Mouse (Mus musculus): ENCODE data around the gene Actg1. TPM values are rescaled to one million over a fixed set of nuclear protein-coding genes. Genes with fewer than 3 reads are reported as not detected.
A peak's percentile ranks its signal among the peaks of the same experiment; 100 is the strongest.

Gene Actg1
- polyA plus RNA-seq, 1 experiment from 2014 or later, result 545 TPM

DNA sequence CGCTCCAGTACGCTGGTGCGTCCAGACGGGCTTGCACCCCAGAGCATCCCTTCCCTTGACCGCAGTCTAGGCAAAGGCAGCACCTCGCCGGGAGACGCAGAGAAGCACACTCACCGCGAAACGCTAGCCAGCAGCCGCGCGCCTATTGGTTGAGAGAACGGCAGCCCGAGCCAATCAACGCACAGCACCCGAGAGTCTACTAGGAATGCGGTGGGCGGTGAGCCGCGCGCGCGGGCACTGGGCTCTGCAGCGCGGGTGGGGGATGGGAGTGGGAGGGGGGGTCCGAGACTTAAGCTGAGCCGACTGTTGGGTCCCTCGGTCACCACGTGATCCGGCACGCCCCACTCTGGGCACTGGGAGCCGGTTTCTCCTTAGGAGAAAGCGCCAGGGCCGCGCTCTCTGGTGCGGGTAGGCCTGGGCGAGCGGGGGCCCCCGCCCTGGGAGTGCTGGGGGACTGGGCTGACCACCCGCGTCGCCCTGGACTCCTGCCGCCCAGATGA, 37.5 kb downstream of the Actg1 start:
- H3K9ac ChIP-seq (ENCODE audit: low read depth, low read length), result peak overlapping the region; percentile 74
- peak; percentile 87 for ATAC-seq (ENCODE audit: low read depth)
- WGBS (ENCODE audit: insufficient replicate concordance), result 6% methylated on average over 45 of the region's 45 CpGs
- H3K9me3 ChIP-seq (replicated peaks; ENCODE audit: control insufficient read depth, low read length), result no peaks in the 10 kb centered on the region
- peak overlapping the region; percentile 58 for H3K4me3 ChIP-seq (ENCODE audit: low read depth, low read length)
- H3K27ac ChIP-seq (ENCODE audit: low read length), result peak overlapping the region; percentile 18; the same call in 1 of the 2 replicates
- H3K4me1 ChIP-seq (ENCODE audit: control insufficient read depth, low read depth, low read length), result peaks cover 36% of the 10 kb centered on the region
- H3K27me3 ChIP-seq (ENCODE audit: control insufficient read depth, insufficient read depth, low read depth, low read length), result peaks cover 8% of the 10 kb centered on the region
- peak overlapping the region; percentile 93 for H3K4me2 ChIP-seq (ENCODE audit: low read depth, low read length)
- no peaks in the 10 kb centered on the region for H3K36me3 ChIP-seq (ENCODE audit: control insufficient read depth, insufficient read depth)

DNA sequence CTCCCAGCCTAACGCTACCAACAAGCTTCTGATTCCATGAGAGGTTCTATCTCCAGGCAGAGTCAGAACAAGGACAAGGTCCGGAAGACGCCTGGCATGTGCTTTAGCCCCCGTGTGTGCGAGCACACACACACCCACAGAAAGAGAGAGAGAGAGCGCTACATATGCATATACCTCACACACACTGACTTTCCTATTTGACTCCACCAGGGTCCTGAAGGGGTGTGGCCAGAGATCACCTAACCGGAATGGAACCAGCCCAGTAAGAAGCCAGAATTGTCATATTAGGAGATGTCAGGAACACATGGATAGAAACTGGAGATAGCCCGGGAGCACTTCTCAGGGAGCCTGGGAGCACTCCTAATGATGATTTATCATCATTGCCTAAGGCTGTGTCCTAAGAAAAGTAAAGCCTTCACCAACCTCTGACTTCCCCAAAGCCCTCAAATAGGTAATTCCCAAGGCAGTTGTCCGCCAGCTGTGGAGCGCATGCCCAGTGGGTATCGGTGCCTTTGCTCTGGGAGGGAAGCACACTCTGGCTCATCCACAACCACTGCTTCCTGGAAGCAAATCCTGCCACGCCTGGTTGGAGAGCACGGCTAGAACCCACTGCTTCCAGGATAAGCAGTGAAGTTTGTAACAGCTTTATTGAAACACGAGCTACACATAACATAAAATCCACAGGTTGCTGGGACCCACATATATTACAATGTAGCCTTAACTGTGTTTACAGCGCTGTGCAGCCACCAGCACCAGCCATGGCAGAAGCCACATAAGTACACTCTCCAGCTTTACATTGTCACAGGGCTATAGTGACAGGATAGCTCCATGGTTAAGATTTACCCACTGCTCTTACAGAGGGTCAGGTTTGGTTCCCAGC, 39.7 kb downstream of the Actg1 start:
- H3K9ac ChIP-seq (ENCODE audit: low read depth, low read length), result no peak overlapping the region
- H3K27me3 ChIP-seq (ENCODE audit: control insufficient read depth, insufficient read depth, low read depth, low read length), result peaks cover 8% of the 10 kb centered on the region
- no peak overlapping the region for H3K4me2 ChIP-seq (ENCODE audit: low read depth, low read length)
- H3K4me3 ChIP-seq (ENCODE audit: low read depth, low read length), result no peak overlapping the region
- ATAC-seq (ENCODE audit: low read depth), result no peak
- no peaks in the 10 kb centered on the region for H3K36me3 ChIP-seq (ENCODE audit: control insufficient read depth, insufficient read depth)
- 43% methylated on average over 15 of the region's 15 CpGs for WGBS (ENCODE audit: insufficient replicate concordance)
- H3K4me1 ChIP-seq (ENCODE audit: control insufficient read depth, low read depth, low read length), result peaks cover 44% of the 10 kb centered on the region
- H3K9me3 ChIP-seq (replicated peaks; ENCODE audit: control insufficient read depth, low read length), result no peaks in the 10 kb centered on the region
- H3K27ac ChIP-seq (ENCODE audit: low read length), result no peak overlapping the region

DNA sequence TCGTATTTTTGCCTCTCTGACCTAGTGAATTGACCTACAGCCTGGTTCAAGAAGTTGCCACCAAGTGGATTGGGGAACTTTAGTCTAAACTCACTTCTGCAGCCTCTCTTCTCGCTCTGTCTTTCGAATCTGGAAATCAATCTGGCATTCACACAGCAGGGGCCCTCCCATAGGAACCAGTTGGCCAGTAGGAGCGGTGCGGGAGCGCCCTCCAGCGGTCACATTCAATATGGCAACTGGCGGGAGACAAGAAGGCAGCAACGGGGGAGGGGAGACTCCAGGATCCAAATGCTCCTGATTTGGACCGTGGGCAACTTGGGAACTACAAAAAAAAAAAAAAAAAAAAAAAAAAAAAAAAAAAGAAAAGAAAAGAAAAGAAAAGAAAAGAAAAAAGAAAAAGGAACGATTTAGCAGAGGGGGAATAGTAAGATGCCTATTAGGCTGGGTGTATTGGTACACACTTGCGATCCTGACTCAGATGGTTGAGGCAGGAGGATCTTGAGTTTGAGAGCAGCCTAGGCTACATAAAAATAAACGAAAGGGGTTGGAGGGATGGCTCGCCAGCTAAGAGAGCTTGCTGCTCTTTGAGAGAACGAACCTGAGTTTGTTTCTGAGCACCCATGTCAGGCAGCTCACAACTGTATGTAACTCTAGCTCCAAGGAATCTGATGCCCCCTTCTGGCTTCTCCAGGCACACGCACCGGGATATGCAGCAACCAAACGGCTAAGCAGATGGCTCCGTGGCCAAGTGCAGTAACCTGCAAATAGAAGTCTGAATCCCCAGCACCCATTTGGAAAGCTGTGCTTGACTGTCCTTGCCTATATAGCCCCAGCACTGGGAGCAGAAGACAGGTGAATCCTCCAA, 40.5 kb downstream of the Actg1 start:
- H3K9me3 ChIP-seq (replicated peaks; ENCODE audit: control insufficient read depth, low read length), result no peaks in the 10 kb centered on the region
- no peak overlapping the region for H3K4me3 ChIP-seq (ENCODE audit: low read depth, low read length)
- H3K27me3 ChIP-seq (ENCODE audit: control insufficient read depth, insufficient read depth, low read depth, low read length), result peaks cover 8% of the 10 kb centered on the region
- no peak for ATAC-seq (ENCODE audit: low read depth)
- no peak overlapping the region for H3K27ac ChIP-seq (ENCODE audit: low read length)
- H3K4me2 ChIP-seq (ENCODE audit: low read depth, low read length), result no peak overlapping the region
- H3K36me3 ChIP-seq (ENCODE audit: control insufficient read depth, insufficient read depth), result no peaks in the 10 kb centered on the region
- peaks cover 53% of the 10 kb centered on the region for H3K4me1 ChIP-seq (ENCODE audit: control insufficient read depth, low read depth, low read length)
- no peak overlapping the region for H3K9ac ChIP-seq (ENCODE audit: low read depth, low read length)
- WGBS (ENCODE audit: insufficient replicate concordance), result 5% methylated on average over 19 of the region's 19 CpGs

DNA sequence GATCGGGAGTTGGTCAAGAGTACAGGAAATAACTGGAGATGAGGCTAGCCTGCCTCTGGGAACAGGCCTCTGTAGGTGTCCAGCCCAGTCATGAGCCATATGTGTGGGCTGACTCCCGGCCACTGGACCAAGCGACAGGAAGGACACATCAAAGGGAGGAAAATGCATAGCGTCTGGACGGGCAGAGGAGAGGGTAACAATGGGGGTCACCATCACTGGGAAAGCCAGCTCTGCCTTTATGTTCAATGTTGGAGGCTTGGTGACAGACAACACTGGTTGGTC, 41.3 kb downstream of the Actg1 start:
- no peaks in the 10 kb centered on the region for H3K36me3 ChIP-seq (ENCODE audit: control insufficient read depth, insufficient read depth)
- H3K9ac ChIP-seq (ENCODE audit: low read depth, low read length), result no peak overlapping the region
- no peak overlapping the region for H3K4me2 ChIP-seq (ENCODE audit: low read depth, low read length)
- no peak for ATAC-seq (ENCODE audit: low read depth)
- H3K9me3 ChIP-seq (replicated peaks; ENCODE audit: control insufficient read depth, low read length), result no peaks in the 10 kb centered on the region
- WGBS (ENCODE audit: insufficient replicate concordance), result 21% methylated on average over 5 of the region's 5 CpGs
- peaks cover 8% of the 10 kb centered on the region for H3K27me3 ChIP-seq (ENCODE audit: control insufficient read depth, insufficient read depth, low read depth, low read length)
- no peak overlapping the region for H3K27ac ChIP-seq (ENCODE audit: low read length)
- H3K4me1 ChIP-seq (ENCODE audit: control insufficient read depth, low read depth, low read length), result peaks cover 59% of the 10 kb centered on the region
- H3K4me3 ChIP-seq (ENCODE audit: low read depth, low read length), result no peak overlapping the region

DNA sequence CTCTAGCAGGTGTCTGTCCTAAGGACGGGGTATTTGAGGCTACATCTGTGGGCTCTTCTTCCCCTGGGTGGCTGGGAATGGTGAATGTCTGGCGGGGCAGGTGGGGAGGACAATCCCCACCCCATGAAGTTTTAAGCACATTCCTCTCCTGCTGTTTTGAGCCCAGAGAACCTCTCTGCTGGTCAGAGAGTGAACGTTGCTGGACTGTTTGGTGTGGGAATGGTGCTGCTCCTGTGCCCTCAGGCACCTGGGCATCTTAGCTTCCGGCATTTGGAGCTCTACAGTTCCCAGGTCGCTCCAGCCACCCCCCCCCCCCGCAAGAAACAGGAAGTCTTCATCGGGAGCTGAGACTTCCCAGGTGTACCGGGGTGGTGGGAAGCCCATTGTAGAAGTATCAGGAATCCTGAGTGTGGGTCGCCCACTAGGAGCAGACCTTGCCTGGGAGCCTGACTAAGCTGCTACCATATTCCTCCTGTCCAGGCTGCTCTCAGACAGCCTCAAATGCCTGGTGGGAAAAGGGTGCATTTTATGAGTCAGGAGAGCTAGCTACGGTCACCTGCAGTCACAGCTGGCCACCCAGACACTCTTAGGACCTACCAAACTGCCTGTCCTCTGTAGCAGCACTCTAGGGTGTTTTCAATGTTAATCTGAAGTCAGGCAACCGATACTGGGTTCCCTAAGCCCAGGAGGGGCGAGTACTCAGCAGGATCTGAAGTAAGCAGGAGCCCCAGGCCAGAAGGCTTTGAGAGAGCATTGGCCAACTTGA, 41.8 kb downstream of the Actg1 start:
- H3K4me1 ChIP-seq (ENCODE audit: control insufficient read depth, low read depth, low read length), result peaks cover 64% of the 10 kb centered on the region
- H3K27ac ChIP-seq (ENCODE audit: low read length), result no peak overlapping the region
- WGBS (ENCODE audit: insufficient replicate concordance), result 48% methylated on average over 12 of the region's 12 CpGs

DNA sequence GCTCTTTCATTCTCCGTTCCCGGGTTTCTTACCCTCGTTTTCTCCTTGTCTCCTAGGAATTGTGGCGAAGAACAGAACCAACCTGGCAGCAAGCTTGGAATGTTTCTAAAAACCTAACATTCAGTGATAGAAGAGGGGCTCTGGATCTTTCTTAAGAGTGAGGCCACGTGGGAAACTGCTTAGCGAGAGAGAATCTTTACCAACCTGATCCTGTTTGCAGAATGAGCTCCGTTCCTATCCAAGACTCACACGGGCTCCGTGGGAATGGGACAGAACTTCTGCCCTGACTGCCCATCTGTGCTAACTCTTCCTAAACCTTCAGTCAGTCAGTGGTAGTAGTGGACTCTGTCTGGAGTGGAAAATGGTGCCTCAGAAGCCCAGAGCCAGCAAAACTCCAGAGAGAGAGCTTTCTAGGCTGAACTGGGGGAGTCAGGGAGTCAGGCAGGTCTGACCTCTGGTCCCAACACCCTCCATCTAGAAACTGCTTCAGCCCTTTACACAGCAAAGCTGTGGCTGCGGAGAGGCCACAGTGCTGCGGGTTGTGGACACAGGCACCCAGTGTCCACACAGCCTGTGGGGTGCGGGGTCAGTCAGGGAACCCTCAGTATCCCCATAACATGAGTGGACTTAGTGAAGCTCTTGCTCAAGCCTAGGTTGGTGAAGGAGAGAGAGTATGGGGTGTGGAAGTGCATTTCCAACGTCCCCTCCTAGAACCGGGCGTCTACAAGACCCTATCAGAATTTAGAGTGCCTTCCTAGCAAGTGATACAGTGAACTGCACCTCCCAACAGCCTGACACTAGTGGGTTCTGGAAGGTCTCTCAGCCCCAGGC, 42.6 kb downstream of the Actg1 start:
- Histone ChIP-seq H3K27me3 (ENCODE audit: control insufficient read depth, insufficient read depth, low read depth, low read length) (peaks cover 8% of the 10 kb centered on the region), H3K27ac (ENCODE audit: low read length) (peak overlapping the region; percentile 54), H3K4me2 (ENCODE audit: low read depth, low read length) (peak overlapping the region; percentile 85), H3K4me1 (ENCODE audit: control insufficient read depth, low read depth, low read length) (peaks cover 62% of the 10 kb centered on the region), H3K4me3 (ENCODE audit: low read depth, low read length) (peak overlapping the region; percentile 66), H3K9ac (ENCODE audit: low read depth, low read length) (peak overlapping the region; percentile 70), H3K9me3 (replicated peaks; ENCODE audit: control insufficient read depth, low read length) (no peaks in the 10 kb centered on the region), H3K36me3 (ENCODE audit: control insufficient read depth, insufficient read depth) (no peaks in the 10 kb centered on the region)
- WGBS (ENCODE audit: insufficient replicate concordance), result 15% methylated on average over 15 of the region's 15 CpGs
- ATAC-seq (ENCODE audit: low read depth), result no peak

More for the DNA sequence above, 41.8 kb downstream of the Actg1 start:
- no peak overlapping the region for H3K9ac ChIP-seq (ENCODE audit: low read depth, low read length)
- H3K4me3 ChIP-seq (ENCODE audit: low read depth, low read length), result no peak overlapping the region
- no peaks in the 10 kb centered on the region for H3K36me3 ChIP-seq (ENCODE audit: control insufficient read depth, insufficient read depth)
- no peaks in the 10 kb centered on the region for H3K9me3 ChIP-seq (replicated peaks; ENCODE audit: control insufficient read depth, low read length)
- peak overlapping the region; percentile 85 for H3K4me2 ChIP-seq (ENCODE audit: low read depth, low read length)
- H3K27me3 ChIP-seq (ENCODE audit: control insufficient read depth, insufficient read depth, low read depth, low read length), result peaks cover 8% of the 10 kb centered on the region
- no peak for ATAC-seq (ENCODE audit: low read depth)

DNA sequence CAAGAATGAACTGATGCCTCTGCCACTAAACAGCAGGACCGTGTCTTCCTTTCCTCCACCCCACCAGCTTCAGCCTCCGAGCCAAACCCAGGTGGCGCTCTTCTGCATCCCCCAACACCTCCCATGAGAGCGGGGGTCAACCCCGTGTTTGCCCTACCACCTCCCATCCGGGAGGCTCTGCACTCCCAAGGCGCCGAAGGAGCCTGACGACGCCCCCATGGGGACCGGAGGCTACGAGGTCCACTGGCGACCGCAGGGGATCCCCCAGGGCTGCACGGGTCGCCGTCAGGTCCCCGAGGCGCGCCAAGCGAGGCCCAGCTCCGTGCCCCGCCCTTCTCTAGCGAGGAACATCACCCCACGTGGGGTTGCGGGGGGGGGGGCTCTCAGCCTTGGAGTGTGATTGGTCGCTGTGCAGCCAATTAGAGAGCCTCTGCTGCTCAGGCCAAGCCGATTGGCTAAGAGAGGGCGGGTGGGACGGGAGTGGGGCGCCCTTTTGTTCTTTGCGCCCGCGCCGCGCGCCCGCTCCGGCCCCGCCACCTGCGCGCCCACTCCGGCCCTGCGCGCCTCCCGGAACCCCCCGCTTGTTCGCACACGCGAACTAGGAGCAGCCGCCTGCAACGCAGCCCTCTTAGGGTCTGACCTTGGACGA, 43.3 kb downstream of the Actg1 start:
- Histone ChIP-seq H3K9me3 (replicated peaks; ENCODE audit: control insufficient read depth, low read length) (no peaks in the 10 kb centered on the region), H3K27me3 (ENCODE audit: control insufficient read depth, insufficient read depth, low read depth, low read length) (peaks cover 8% of the 10 kb centered on the region), H3K27ac (ENCODE audit: low read length) (peak overlapping the region; percentile 85), H3K4me3 (ENCODE audit: low read depth, low read length) (peak overlapping the region; percentile 66), H3K9ac (ENCODE audit: low read depth, low read length) (peak overlapping the region; percentile 77), H3K4me1 (ENCODE audit: control insufficient read depth, low read depth, low read length) (peaks cover 64% of the 10 kb centered on the region), H3K4me2 (ENCODE audit: low read depth, low read length) (peak overlapping the region; percentile 85), H3K36me3 (ENCODE audit: control insufficient read depth, insufficient read depth) (no peaks in the 10 kb centered on the region)
- WGBS (ENCODE audit: insufficient replicate concordance), result under 1% methylated on average over 53 of the region's 53 CpGs
- peak; percentile 87 for ATAC-seq (ENCODE audit: low read depth)

DNA sequence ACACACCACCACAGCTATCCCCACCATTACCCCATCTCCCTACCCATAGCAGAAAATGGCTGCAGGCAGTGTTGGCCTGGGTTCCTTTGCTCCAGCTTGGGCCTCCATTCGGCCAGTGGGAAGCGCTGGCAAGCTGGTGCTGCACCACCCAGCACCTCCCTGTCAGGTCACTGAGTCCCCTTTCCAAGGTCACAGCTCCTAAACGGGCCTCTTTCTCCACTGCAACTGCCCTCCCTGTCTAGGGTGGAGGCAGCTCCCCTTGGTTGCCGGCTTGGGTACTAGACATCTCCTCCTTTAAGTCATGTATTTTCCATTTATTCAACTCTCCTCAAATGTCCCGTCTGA, 44.0 kb downstream of the Actg1 start:
- no peaks in the 10 kb centered on the region for H3K9me3 ChIP-seq (replicated peaks; ENCODE audit: control insufficient read depth, low read length)
- H3K27ac ChIP-seq (ENCODE audit: low read length), result peak overlapping the region; percentile 85
- peaks cover 8% of the 10 kb centered on the region for H3K27me3 ChIP-seq (ENCODE audit: control insufficient read depth, insufficient read depth, low read depth, low read length)
- H3K9ac ChIP-seq (ENCODE audit: low read depth, low read length), result peak overlapping the region; percentile 77
- no peaks in the 10 kb centered on the region for H3K36me3 ChIP-seq (ENCODE audit: control insufficient read depth, insufficient read depth)
- H3K4me3 ChIP-seq (ENCODE audit: low read depth, low read length), result peak overlapping the region; percentile 66
- peak overlapping the region; percentile 85 for H3K4me2 ChIP-seq (ENCODE audit: low read depth, low read length)
- peak; percentile 9; the same call in 1 of the 2 replicates for ATAC-seq (ENCODE audit: low read depth)
- peaks cover 71% of the 10 kb centered on the region for H3K4me1 ChIP-seq (ENCODE audit: control insufficient read depth, low read depth, low read length)
- WGBS (ENCODE audit: insufficient replicate concordance), result 25% methylated on average over 5 of the region's 5 CpGs
